Mouse (Mus musculus): ENCODE results near the gene Pola1. TPM values are rescaled to one million over a fixed set of nuclear protein-coding genes. Genes with fewer than 3 reads are reported as not detected.

Gene Pola1
- polyA plus RNA-seq, 1 experiment from 2014 or later = 21.2 TPM

Other genes starting within 250 kb of the Pola1 start
- gene Pcyt1b, start 22.7 kb upstream of the Pola1 start, polyA plus RNA-seq (2014; fragmentation: Nextera tagmentation; extraction: Ambion mirVana) = 9.6 and 10.9 TPM in 2 replicates
- 67.6 and 68.3 TPM in 2 replicates for gene Pdk3, start 200.0 kb upstream of the Pola1 start, polyA plus RNA-seq (2014; fragmentation: Nextera tagmentation; extraction: Ambion mirVana)

All from neural tube, embryonic 11.5 days (tissue).